In genomic region chr1:191295784-191296183, GRCm38 (mm10) we compare ENCODE assay signal across 23 mouse cellular contexts. TPM values are rescaled to one million over a fixed set of nuclear protein-coding genes. Genes with fewer than 3 reads are reported as not detected.
DNase-seq lines count a peak whose midpoint lies in the region; ATAC-seq and TF ChIP-seq lines count a peak whose summit lies in the region.
"Had no signal": no experiment of that assay in that cellular context is flagged by ENCODE, and none has a peak within 500 bp of the region (broad histone marks: within the 10 kb centered on the region; RNA-seq: fewer than 3 reads in every experiment).

No protein-coding gene starts in this region.

- H3K36me3 ChIP-seq in heart, embryonic 12.5 days: no peaks in the 10 kb centered on the region
- H3K36me3 ChIP-seq in heart, postnatal 0 days (replicated peaks; ENCODE audit: control insufficient read depth, insufficient read depth, low read length): no peaks in the 10 kb centered on the region
- no peaks in the 10 kb centered on the region for H3K36me3 ChIP-seq in stomach, embryonic 15.5 days
- no peaks in the 10 kb centered on the region for H3K36me3 ChIP-seq in stomach, postnatal 0 days (ENCODE audit: control insufficient read depth, insufficient read depth, low read length)
- H3K36me3 ChIP-seq in stomach, embryonic 16.5 days (ENCODE audit: control insufficient read depth, insufficient read depth, low read length): no peaks in the 10 kb centered on the region
- H3K36me3 ChIP-seq in forebrain, embryonic 14.5 days (ENCODE audit: control insufficient read depth, insufficient read depth, low read length): no peaks in the 10 kb centered on the region
- H3K36me3 ChIP-seq: embryonic facial prominence, embryonic 10.5 days; embryonic facial prominence, embryonic 15.5 days; forebrain, embryonic 12.5 days; hindbrain, embryonic 15.5 days; kidney, embryonic 15.5 days; limb, embryonic 15.5 days; liver, embryonic 13.5 days had no signal

- intact Hi-C loops in heart, postnatal 36 days (cut with DNase I): no loop called here

- WGBS in heart, embryonic 12.5 days: 25% methylated on average over 3 of the region's 3 CpGs
- 19% methylated on average over 3 of the region's 3 CpGs for WGBS in heart, postnatal 0 days
- WGBS in stomach, embryonic 15.5 days: 14% methylated on average over 3 of the region's 3 CpGs
- WGBS in stomach, postnatal 0 days: 15% methylated on average over 3 of the region's 3 CpGs
- 27% methylated on average over 3 of the region's 3 CpGs for WGBS in stomach, embryonic 16.5 days
- 47% methylated on average over 3 of the region's 3 CpGs for WGBS in forebrain, embryonic 14.5 days

- no peak for ATAC-seq in heart, embryonic 12.5 days (ENCODE audit: insufficient number of reproducible peaks, low FRiP score)
- ATAC-seq in heart, postnatal 0 days (ENCODE audit: insufficient read depth, low read depth): no peak
- no peak for ATAC-seq in stomach, embryonic 15.5 days (ENCODE audit: insufficient read depth, low FRiP score, low read depth)
- no peak for ATAC-seq in stomach, postnatal 0 days (ENCODE audit: low FRiP score, low TSS enrichment)
- ATAC-seq in stomach, embryonic 16.5 days (ENCODE audit: insufficient read depth, low FRiP score): no peak
- ATAC-seq in forebrain, embryonic 14.5 days: no peak
- ATAC-seq: inflammation-experienced regulatory T-cells, adult 6 months; Patski had no signal

- no peaks in the 10 kb centered on the region for H3K27me3 ChIP-seq in heart, embryonic 12.5 days (replicated peaks)
- no peaks in the 10 kb centered on the region for H3K27me3 ChIP-seq in heart, postnatal 0 days (ENCODE audit: control insufficient read depth, insufficient read depth, low read length)
- H3K27me3 ChIP-seq in stomach, embryonic 15.5 days (replicated peaks): no peaks in the 10 kb centered on the region
- no peaks in the 10 kb centered on the region for H3K27me3 ChIP-seq in stomach, postnatal 0 days (ENCODE audit: control insufficient read depth, insufficient read depth, low read length)
- H3K27me3 ChIP-seq in stomach, embryonic 16.5 days (ENCODE audit: control insufficient read depth, insufficient read depth, low read length): no peaks in the 10 kb centered on the region
- no peaks in the 10 kb centered on the region for H3K27me3 ChIP-seq in forebrain, embryonic 14.5 days (replicated peaks; ENCODE audit: control insufficient read depth, insufficient read depth, low read length)
- H3K27me3 ChIP-seq: embryonic facial prominence, embryonic 15.5 days; forebrain, embryonic 12.5 days; hindbrain, embryonic 15.5 days; kidney, embryonic 15.5 days; limb, embryonic 15.5 days; Patski had no signal

- TF ChIP-seq EP300 in heart, postnatal 0 days (IDR thresholded peaks at IDR 0.05; ENCODE audit: low read depth): no peak
- no peak for TF ChIP-seq EP300 in stomach, postnatal 0 days (optimal IDR thresholded peaks at IDR 0.05)

- H3K4me2 ChIP-seq in heart, embryonic 12.5 days: no peak overlapping the region
- H3K4me2 ChIP-seq in heart, postnatal 0 days (ENCODE audit: low read depth, low read length): no peak overlapping the region
- no peak overlapping the region for H3K4me2 ChIP-seq in stomach, embryonic 15.5 days
- H3K4me2 ChIP-seq in stomach, postnatal 0 days (replicated peaks; ENCODE audit: low read depth): no peak overlapping the region
- H3K4me2 ChIP-seq in stomach, embryonic 16.5 days (ENCODE audit: low read depth, low read length): no peak overlapping the region
- no peak overlapping the region for H3K4me2 ChIP-seq in forebrain, embryonic 14.5 days (ENCODE audit: low read length)
- H3K4me2 ChIP-seq: embryonic facial prominence, embryonic 15.5 days; forebrain, embryonic 12.5 days; hindbrain, embryonic 15.5 days; kidney, embryonic 15.5 days; limb, embryonic 15.5 days; liver, embryonic 13.5 days; lung, embryonic 14.5 days had no signal

- H3K4me3 ChIP-seq in heart, embryonic 12.5 days: no peak overlapping the region
- H3K4me3 ChIP-seq in heart, postnatal 0 days (ENCODE audit: low read depth, low read length): no peak overlapping the region
- no peak overlapping the region for H3K4me3 ChIP-seq in stomach, embryonic 15.5 days (replicated peaks)
- no peak overlapping the region for H3K4me3 ChIP-seq in stomach, postnatal 0 days (ENCODE audit: low read depth, low read length)
- H3K4me3 ChIP-seq in stomach, embryonic 16.5 days (replicated peaks; ENCODE audit: low read length): no peak overlapping the region
- no peak overlapping the region for H3K4me3 ChIP-seq in forebrain, embryonic 14.5 days (ENCODE audit: low read depth, low read length)
- H3K4me3 ChIP-seq: embryonic facial prominence, embryonic 10.5 days; embryonic facial prominence, embryonic 15.5 days; forebrain, embryonic 12.5 days; hindbrain, embryonic 15.5 days; kidney, embryonic 15.5 days; layer of hippocampus, adult 2 months; limb, embryonic 15.5 days; liver, embryonic 13.5 days; megakaryocyte, embryonic 14.5 days had no signal

- H3K9me3 ChIP-seq in heart, embryonic 12.5 days (replicated peaks): no peaks in the 10 kb centered on the region
- H3K9me3 ChIP-seq in heart, postnatal 0 days (replicated peaks; ENCODE audit: control insufficient read depth, low read length): no peaks in the 10 kb centered on the region
- H3K9me3 ChIP-seq in stomach, embryonic 15.5 days: no peaks in the 10 kb centered on the region
- no peaks in the 10 kb centered on the region for H3K9me3 ChIP-seq in stomach, postnatal 0 days (ENCODE audit: control insufficient read depth, low read length)
- H3K9me3 ChIP-seq in stomach, embryonic 16.5 days (replicated peaks; ENCODE audit: control insufficient read depth, low read length): no peaks in the 10 kb centered on the region
- H3K9me3 ChIP-seq in forebrain, embryonic 14.5 days (replicated peaks; ENCODE audit: control insufficient read depth, low read length): no peaks in the 10 kb centered on the region
- H3K9me3 ChIP-seq: embryonic facial prominence, embryonic 10.5 days; embryonic facial prominence, embryonic 15.5 days; forebrain, embryonic 12.5 days; hindbrain, embryonic 15.5 days; kidney, embryonic 15.5 days; limb, embryonic 15.5 days; liver, embryonic 13.5 days had no signal

- TF ChIP-seq CTCF in heart, postnatal 0 days (IDR thresholded peaks at IDR 0.05; ENCODE audit: low read depth): no peak
- no peak for TF ChIP-seq CTCF in stomach, postnatal 0 days (IDR thresholded peaks at IDR 0.05; ENCODE audit: low read depth)

- DNase-seq in heart, adult 18-20 months: no peak
- DNase-seq in heart, postnatal 0 days (ENCODE audit: low spot score): no peak
- no peak for DNase-seq in heart, postnatal 36 days
- no peak for DNase-seq in stomach, postnatal 0 days (ENCODE audit: low spot score)
- no peak for DNase-seq in forebrain, embryonic 14.5 days (ENCODE audit: low spot score)
- DNase-seq: cerebellum, adult 8-10 months; liver, embryonic 13.5 days; midbrain, embryonic 14.5 days; thymus, postnatal 14 days had no signal

- H3K9ac ChIP-seq in heart, embryonic 12.5 days: 0 out of 2 replicates have a peak overlapping the region, but pooled peaks have one; percentile 13
- no peak overlapping the region for H3K9ac ChIP-seq in heart, postnatal 0 days (replicated peaks; ENCODE audit: low read depth, low read length)
- H3K9ac ChIP-seq in stomach, embryonic 15.5 days: no peak overlapping the region
- no peak overlapping the region for H3K9ac ChIP-seq in stomach, postnatal 0 days (ENCODE audit: low read length)
- H3K9ac ChIP-seq in stomach, embryonic 16.5 days (ENCODE audit: low read length): no peak overlapping the region
- no peak overlapping the region for H3K9ac ChIP-seq in forebrain, embryonic 14.5 days (ENCODE audit: low read length)
- H3K9ac ChIP-seq: embryonic facial prominence, embryonic 15.5 days; forebrain, embryonic 12.5 days; hindbrain, embryonic 15.5 days; kidney, embryonic 15.5 days; liver, embryonic 13.5 days; lung, embryonic 14.5 days had no signal

- H3K4me1 ChIP-seq in heart, embryonic 12.5 days (replicated peaks): peaks cover 43% of the 10 kb centered on the region
- peaks cover 42% of the 10 kb centered on the region for H3K4me1 ChIP-seq in heart, postnatal 0 days (ENCODE audit: control insufficient read depth, insufficient read depth)
- peaks cover 7% of the 10 kb centered on the region; the same call in 1 of the 2 replicates for H3K4me1 ChIP-seq in stomach, embryonic 15.5 days
- peaks cover 5% of the 10 kb centered on the region for H3K4me1 ChIP-seq in stomach, postnatal 0 days (replicated peaks; ENCODE audit: control insufficient read depth, insufficient read depth)
- no peaks in the 10 kb centered on the region for H3K4me1 ChIP-seq in stomach, embryonic 16.5 days (ENCODE audit: control insufficient read depth, insufficient read depth, low read length)
- no peaks in the 10 kb centered on the region for H3K4me1 ChIP-seq in forebrain, embryonic 14.5 days (ENCODE audit: control insufficient read depth, insufficient read depth, low read length)
- H3K4me1 ChIP-seq: forebrain, embryonic 12.5 days; liver, embryonic 13.5 days had no signal

- H3K27ac ChIP-seq in heart, embryonic 12.5 days (ENCODE audit: poor library complexity, severe bottlenecking): peak overlapping the region; percentile 51
- peak overlapping the region; percentile 84 for H3K27ac ChIP-seq in heart, postnatal 0 days (ENCODE audit: low read depth)
- H3K27ac ChIP-seq in stomach, embryonic 15.5 days: 0 out of 2 replicates have a peak overlapping the region, but pooled peaks have one; percentile 26
- H3K27ac ChIP-seq in stomach, postnatal 0 days (replicated peaks): no peak overlapping the region
- H3K27ac ChIP-seq in stomach, embryonic 16.5 days (ENCODE audit: low read length): peak overlapping the region; percentile 28; the same call in 1 of the 2 replicates
- H3K27ac ChIP-seq in forebrain, embryonic 14.5 days (ENCODE audit: low read depth, low read length): no peak overlapping the region
- H3K27ac ChIP-seq: embryonic facial prominence, embryonic 10.5 days; forebrain, embryonic 12.5 days; hindbrain, embryonic 15.5 days; kidney, embryonic 15.5 days; layer of hippocampus, adult 2 months; limb, embryonic 15.5 days; liver, embryonic 13.5 days had no signal

RNA-seq across cellular contexts. Expression of gene Nenf, which starts 22.2 kb away (rescaled TPM):
- 103 and 105 TPM in 2 replicates for polyA plus RNA-seq in heart, embryonic 12.5 days (2016; fragmentation: Nextera tagmentation; extraction: Ambion mirVana)
- total RNA-seq in heart, adult 18-20 months (2021): 100 to 1,000 TPM; 101 to 108 TPM
- total RNA-seq in heart, postnatal 0 days (2014; rRNA removed; ENCODE audit: low replicate concordance): 209 and 250 TPM in 2 replicates
- 166 and 171 TPM in 2 replicates for polyA plus RNA-seq in heart, postnatal 0 days (2015; fragmentation: Nextera tagmentation; extraction: Ambion mirVana)
- 100 to 1,000 TPM; 105 to 108 TPM for total RNA-seq in heart, postnatal 36 days (2021)
- 105 and 110 TPM in 2 replicates for polyA plus RNA-seq in stomach, embryonic 15.5 days (2015; fragmentation: Nextera tagmentation; extraction: Ambion mirVana)
- 117 and 120 TPM in 2 replicates for polyA plus RNA-seq in stomach, postnatal 0 days (2015; fragmentation: Nextera tagmentation; extraction: Ambion mirVana)
- 86.0 and 91.3 TPM in 2 replicates for polyA plus RNA-seq in stomach, embryonic 16.5 days (2015; fragmentation: Nextera tagmentation; extraction: Ambion mirVana)
- polyA plus RNA-seq in forebrain, embryonic 14.5 days (2014; fragmentation: Nextera tagmentation; extraction: Ambion mirVana): 125 and 128 TPM in 2 replicates

RNA-seq across cellular contexts. Expression of gene Tmem206, which starts 29.9 kb away (rescaled TPM):
- 16.6 and 18.1 TPM in 2 replicates for polyA plus RNA-seq in heart, embryonic 12.5 days (2016; fragmentation: Nextera tagmentation; extraction: Ambion mirVana)
- 1 to 10 TPM; 3.1 to 4.0 TPM for total RNA-seq in heart, adult 18-20 months (2021)
- 5.3 and 11.4 TPM in 2 replicates for total RNA-seq in heart, postnatal 0 days (2014; rRNA removed; ENCODE audit: low replicate concordance)
- polyA plus RNA-seq in heart, postnatal 0 days (2015; fragmentation: Nextera tagmentation; extraction: Ambion mirVana): 10.4 and 10.9 TPM in 2 replicates
- 1 to 10 TPM; 3.2 to 4.2 TPM for total RNA-seq in heart, postnatal 36 days (2021)
- 20.0 and 20.8 TPM in 2 replicates for polyA plus RNA-seq in stomach, embryonic 15.5 days (2015; fragmentation: Nextera tagmentation; extraction: Ambion mirVana)
- 6.7 and 6.8 TPM in 2 replicates for polyA plus RNA-seq in stomach, postnatal 0 days (2015; fragmentation: Nextera tagmentation; extraction: Ambion mirVana)
- 18.2 and 18.3 TPM in 2 replicates for polyA plus RNA-seq in stomach, embryonic 16.5 days (2015; fragmentation: Nextera tagmentation; extraction: Ambion mirVana)
- polyA plus RNA-seq in forebrain, embryonic 14.5 days (2014; fragmentation: Nextera tagmentation; extraction: Ambion mirVana): 57.0 and 62.5 TPM in 2 replicates

Comparison
In these comparisons a context has a peak if more than half of its experiments do, and no peak if none do; other contexts are left out.
1. H3K27ac ChIP-seq: peak in heart, embryonic 12.5 days (single experiment), heart, postnatal 0 days (single experiment), stomach, embryonic 15.5 days (single experiment) and stomach, embryonic 16.5 days (single experiment); none in stomach, postnatal 0 days (single experiment) and forebrain, embryonic 14.5 days (single experiment).